17 mouse cellular contexts compared by ENCODE assay signal in genomic region chr13:52812549-52813515, GRCm38 (mm10).
DNase-seq lines count a peak whose midpoint lies in the region; ATAC-seq lines count a peak whose summit lies in the region.
"Had no signal": no experiment of that assay in that cellular context is flagged by ENCODE, and none has a peak within 500 bp of the region (broad histone marks: within the 10 kb centered on the region; RNA-seq: fewer than 3 reads in every experiment).

No protein-coding gene starts in this region.

- H3K4me2 ChIP-seq in kidney, embryonic 15.5 days, result no peak overlapping the region
- no peak overlapping the region for H3K4me2 ChIP-seq in stomach, embryonic 16.5 days (ENCODE audit: low read depth, low read length)
- H3K4me2 ChIP-seq: embryonic facial prominence, embryonic 12.5 days; forebrain, embryonic 15.5 days; limb, embryonic 12.5 days; midbrain, embryonic 15.5 days had no signal

- no peaks in the 10 kb centered on the region for H3K36me3 ChIP-seq in kidney, embryonic 15.5 days
- H3K36me3 ChIP-seq in stomach, embryonic 16.5 days (ENCODE audit: control insufficient read depth, insufficient read depth, low read length), result no peaks in the 10 kb centered on the region
- H3K36me3 ChIP-seq: embryonic facial prominence, embryonic 12.5 days; forebrain, embryonic 15.5 days; limb, embryonic 12.5 days; midbrain, embryonic 15.5 days had no signal

- H3K9me3 ChIP-seq in kidney, embryonic 15.5 days (replicated peaks), result no peaks in the 10 kb centered on the region
- no peaks in the 10 kb centered on the region for H3K9me3 ChIP-seq in stomach, embryonic 16.5 days (replicated peaks; ENCODE audit: control insufficient read depth, low read length)
- H3K9me3 ChIP-seq: embryonic facial prominence, embryonic 12.5 days; forebrain, embryonic 15.5 days; limb, embryonic 12.5 days; midbrain, embryonic 15.5 days had no signal

- WGBS in kidney, embryonic 15.5 days, result 43% methylated on average over 16 of the region's 16 CpGs
- WGBS in stomach, embryonic 16.5 days, result 64% methylated on average over 16 of the region's 16 CpGs

- peak; percentile 36 for DNase-seq in adrenal gland, adult 2 months
- no peak for DNase-seq in adrenal gland, postnatal 10 days
- DNase-seq in kidney, postnatal 10 days, result no peak
- peak; percentile 38 for DNase-seq in brain, adult 2 months (ENCODE audit: low read depth, low spot score)
- no peak for DNase-seq in B cell, adult 2 months
- no peak for DNase-seq in layer of hippocampus, adult 8-10 months (ENCODE audit: low spot score in 2 of 2)
- DNase-seq: cerebellum, postnatal 25 days; kidney, adult 2 months had no signal

- H3K9ac ChIP-seq in kidney, embryonic 15.5 days, result no peak overlapping the region
- H3K9ac ChIP-seq in stomach, embryonic 16.5 days (ENCODE audit: low read length), result no peak overlapping the region
- H3K9ac ChIP-seq: embryonic facial prominence, embryonic 12.5 days; forebrain, embryonic 15.5 days; limb, embryonic 12.5 days; liver, embryonic 14.5 days; midbrain, embryonic 15.5 days had no signal

- peaks cover 32% of the 10 kb centered on the region for H3K4me1 ChIP-seq in kidney, embryonic 15.5 days
- H3K4me1 ChIP-seq in stomach, embryonic 16.5 days (ENCODE audit: control insufficient read depth, insufficient read depth, low read length), result peaks cover 5% of the 10 kb centered on the region
- H3K4me1 ChIP-seq: midbrain, embryonic 15.5 days had no signal

- no peak overlapping the region for H3K4me3 ChIP-seq in kidney, embryonic 15.5 days (replicated peaks)
- no peak overlapping the region for H3K4me3 ChIP-seq in stomach, embryonic 16.5 days (replicated peaks; ENCODE audit: low read length)
- H3K4me3 ChIP-seq: embryonic facial prominence, embryonic 12.5 days; forebrain, embryonic 15.5 days; layer of hippocampus, adult 2 months; limb, embryonic 12.5 days; midbrain, embryonic 15.5 days had no signal

- peak; percentile 52; the same call in 1 of the 2 replicates for ATAC-seq in kidney, embryonic 15.5 days (replicated peaks; ENCODE audit: low FRiP score)
- ATAC-seq in stomach, embryonic 16.5 days (ENCODE audit: insufficient read depth, low FRiP score), result no peak
- ATAC-seq: forebrain, embryonic 15.5 days; midbrain, embryonic 15.5 days had no signal

- no peaks in the 10 kb centered on the region for H3K27me3 ChIP-seq in kidney, embryonic 15.5 days
- H3K27me3 ChIP-seq in stomach, embryonic 16.5 days (ENCODE audit: control insufficient read depth, insufficient read depth, low read length), result no peaks in the 10 kb centered on the region
- H3K27me3 ChIP-seq: CH12.LX; embryonic facial prominence, embryonic 12.5 days; forebrain, embryonic 15.5 days; limb, embryonic 12.5 days; midbrain, embryonic 15.5 days had no signal

- H3K27ac ChIP-seq in kidney, embryonic 15.5 days, result no peak overlapping the region
- peak overlapping the region; percentile 38; the same call in 1 of the 2 replicates for H3K27ac ChIP-seq in stomach, embryonic 16.5 days (ENCODE audit: low read length)
- H3K27ac ChIP-seq: embryonic facial prominence, embryonic 12.5 days; forebrain, embryonic 15.5 days; layer of hippocampus, adult 2 months; limb, embryonic 12.5 days; liver, embryonic 14.5 days; midbrain, embryonic 15.5 days had no signal

Comparison
In these comparisons a context has a peak if more than half of its experiments do, and no peak if none do; other contexts are left out.
1. DNase-seq: peak in adrenal gland, adult 2 months (single experiment) and brain, adult 2 months (single experiment); none in adrenal gland, postnatal 10 days (single experiment), kidney, postnatal 10 days (single experiment), B cell, adult 2 months (0 of 2) and layer of hippocampus, adult 8-10 months (0 of 2).